Mouse (Mus musculus) embryonic fibroblast, embryonic 13.5 days (primary cell): ENCODE results near the gene Rngtt.

ENCODE experiments used
- CTCF ChIP-seq: IDR thresholded peaks from 2 replicates; pipeline ENCODE4 v1.5.1; 2011; ENCODE audit warnings: mild to moderate bottlenecking, control low read depth, low read length, moderate library complexity, borderline replicate concordance; ENCODE audit not compliant: insufficient read depth
- POLR2A ChIP-seq: IDR thresholded peaks from 2 replicates; pipeline ENCODE4 v1.6.1; 2011; ENCODE audit warnings: low read depth, mild to moderate bottlenecking, control low read depth, low read length, moderate library complexity

GRCm38 (mm10) chr4:33428856-33429255 is 118.7 kb downstream of the Rngtt start:
- TF ChIP-seq CTCF (no peak), POLR2A (no peak)
